Mouse (Mus musculus) olfactory bulb, adult 2 months (tissue): Measurements from ENCODE around the gene Prg2. TPM values are rescaled to one million over a fixed set of nuclear protein-coding genes. Genes with fewer than 3 reads are reported as not detected.

Source experiments
- H3K27ac ChIP-seq: fragments of 200-500 bp; 2 replicates; pipeline ENCODE4 v1.5.1; 2012; ENCODE audit warnings: low read depth, low read length; ENCODE audit not compliant: insufficient read depth
- H3K4me1 ChIP-seq: fragments of 200-500 bp; 2 replicates; pipeline ENCODE4 v1.6.1; 2012; ENCODE audit warnings: low read length; ENCODE audit not compliant: control insufficient read depth, insufficient read depth
- H3K4me3 ChIP-seq: fragments of 200-500 bp; 2 replicates; pipeline ENCODE4 v1.5.1; 2012; ENCODE audit warnings: mild to moderate bottlenecking, low read depth, low read length, moderate library complexity; ENCODE audit not compliant: insufficient read depth
- CTCF ChIP-seq: fragments of 200-500 bp; IDR thresholded peaks from 2 replicates; pipeline ENCODE4 v1.5.1; 2012; ENCODE audit warnings: low read depth, mild to moderate bottlenecking, low read length, moderate library complexity; ENCODE audit not compliant: insufficient read depth
- POLR2A ChIP-seq: fragments of 200-500 bp; IDR thresholded peaks from 2 replicates; pipeline ENCODE4 v1.6.1; 2012; ENCODE audit warnings: mild to moderate bottlenecking, low read depth, low read length, moderate library complexity; ENCODE audit not compliant: insufficient read depth
- WGBS: fragments of 180-500 bp; shearing (Covaris S2); methylation state at CpG from one replicate; pipeline ENCODE4 v1.1.7; 2018; 5-methylcytosine and 5-hydroxymethylcytosine counted together
- polyA plus RNA-seq: library from polyadenylated mRNA; stranded (reverse); fragments of >200 nt; gene quantifications from 2 replicates; pipeline ENCODE4 v1.2.4, GENCODE M21; 2012; ENCODE audit warnings: low replicate concordance; ENCODE audit not compliant: missing spikeins, insufficient read depth, insufficient read length

Prg2 gene
- polyA plus RNA-seq, result not detected in 2 replicates

- no peak for TF ChIP-seq POLR2A
- TF ChIP-seq CTCF, result no peak
- Histone ChIP-seq H3K4me1 (no peaks in the 10 kb centered on the region), H3K27ac (no peak within 1 kb of the TSS), H3K4me3 (no peak within 1 kb of the TSS)
- WGBS, result 50% methylated on average over 1 of the region's 1 CpGs
These were observed at the start of gene Prg2 for GRCm38 (mm10) chr2:84980188-84980587. TSS of gene Prg2 (plus strand) at chr2:84980461.

- WGBS, result 75% methylated on average over 8 of the region's 8 CpGs
- peaks cover 5% of the 10 kb centered on the region; the same call in 1 of the 2 replicates for H3K4me1 ChIP-seq
- no peak overlapping the region for H3K27ac ChIP-seq
- no peak overlapping the region for H3K4me3 ChIP-seq
- TF ChIP-seq CTCF (no peak), POLR2A (no peak)
These were observed 46.1 kb upstream of the Prg2 start for GRCm38 (mm10) chr2:84933992-84934648.

DNA sequence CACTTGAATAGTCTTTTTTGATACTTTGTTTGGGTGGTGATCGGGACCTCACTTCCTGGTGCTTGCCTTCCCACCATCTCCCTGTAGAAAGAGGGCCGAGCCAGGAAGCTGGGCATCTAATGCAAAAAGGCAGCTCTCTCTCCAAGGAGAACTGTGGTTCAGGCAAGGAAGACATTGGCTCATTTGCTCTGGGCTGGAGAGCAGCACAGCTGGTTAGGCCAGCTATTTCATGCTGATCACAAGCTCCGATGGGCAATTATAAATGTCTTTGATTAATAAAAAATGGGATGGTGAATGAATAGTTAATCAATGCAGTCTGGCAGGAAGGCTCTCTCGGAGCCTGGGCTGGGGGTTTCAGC, 45.6 kb upstream of the Prg2 start:
- 59% methylated on average over 4 of the region's 4 CpGs for WGBS
- no peak for TF ChIP-seq CTCF
- no peak for TF ChIP-seq POLR2A
- Histone ChIP-seq H3K4me3 (no peak overlapping the region), H3K4me1 (peaks cover 5% of the 10 kb centered on the region; the same call in 1 of the 2 replicates), H3K27ac (no peak overlapping the region)

GRCm38 (mm10) chr2:84935065-84935464, 45.2 kb upstream of the Prg2 start:
- TF ChIP-seq POLR2A (no peak), CTCF (no peak)
- no peak overlapping the region for H3K4me3 ChIP-seq
- peaks cover 5% of the 10 kb centered on the region; the same call in 1 of the 2 replicates for H3K4me1 ChIP-seq
- no peak overlapping the region for H3K27ac ChIP-seq
- 70% methylated on average over 5 of the region's 5 CpGs for WGBS

DNA sequence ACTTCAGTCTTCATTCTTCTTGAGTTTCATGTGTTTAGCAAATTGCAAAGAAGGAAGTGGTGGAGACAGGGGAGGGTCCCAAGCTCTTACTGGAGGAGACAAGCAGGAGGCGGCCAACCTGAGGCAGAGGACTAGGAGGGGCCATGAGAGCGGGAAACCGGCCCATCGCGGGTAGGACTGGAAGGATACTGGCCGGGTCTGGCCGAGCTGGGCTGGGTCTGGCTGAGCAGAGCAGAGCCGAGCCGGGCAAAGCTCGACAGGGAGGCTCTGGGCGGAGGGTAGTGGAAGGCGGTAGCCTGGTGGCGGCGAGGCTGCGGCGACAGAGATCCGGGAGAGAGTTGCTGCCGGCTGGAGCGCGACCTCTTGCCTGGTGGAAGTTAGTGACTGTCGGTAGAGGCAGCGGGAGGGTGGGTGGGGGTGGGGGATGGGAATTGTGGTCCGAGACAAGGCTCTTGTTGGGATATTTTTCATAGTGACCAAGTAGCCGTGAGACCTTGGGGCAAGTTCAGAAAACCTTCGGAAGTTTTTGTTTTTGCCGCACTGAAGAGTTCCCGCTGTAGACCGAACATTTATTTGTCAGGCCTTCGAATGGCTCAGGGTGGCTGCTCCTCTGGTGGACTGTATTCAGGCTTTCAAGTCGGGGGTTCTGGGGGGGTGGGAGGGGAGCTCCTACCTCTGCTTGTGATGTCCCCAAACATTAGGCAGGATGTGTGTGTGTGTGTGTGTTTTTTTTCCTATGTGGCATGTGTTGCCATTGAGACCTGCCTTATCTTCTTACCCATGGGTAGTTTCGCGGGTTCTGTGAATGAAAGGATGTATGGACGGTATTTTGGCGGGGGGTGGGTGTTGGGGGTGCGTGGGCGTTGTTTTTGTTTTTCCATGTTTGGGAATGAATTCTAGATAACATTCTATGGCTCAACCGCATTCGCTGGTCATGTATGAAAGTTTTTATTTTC, 43.5 kb upstream of the Prg2 start, which contains the start of gene Slc43a3:
TSS of gene Slc43a3 (plus strand) at position 106 of the 956 bp plus-strand sequence.
- no peak for TF ChIP-seq CTCF
- TF ChIP-seq POLR2A, result no peak
- Histone ChIP-seq H3K4me3 (peak within 1 kb of the TSS; percentile 25; the same call in 1 of the 2 replicates), H3K27ac (no peak within 1 kb of the TSS), H3K4me1 (peaks cover 5% of the 10 kb centered on the region; the same call in 1 of the 2 replicates)
- WGBS, result 26% methylated on average over 38 of the region's 38 CpGs

GRCm38 (mm10) chr2:84937491-84938150, 42.6 kb upstream of the Prg2 start:
- 53% methylated on average over 3 of the region's 3 CpGs for WGBS
- Histone ChIP-seq H3K4me3 (no peak overlapping the region), H3K4me1 (peaks cover 5% of the 10 kb centered on the region; the same call in 1 of the 2 replicates), H3K27ac (no peak overlapping the region)
- TF ChIP-seq POLR2A (no peak), CTCF (no peak)

DNA sequence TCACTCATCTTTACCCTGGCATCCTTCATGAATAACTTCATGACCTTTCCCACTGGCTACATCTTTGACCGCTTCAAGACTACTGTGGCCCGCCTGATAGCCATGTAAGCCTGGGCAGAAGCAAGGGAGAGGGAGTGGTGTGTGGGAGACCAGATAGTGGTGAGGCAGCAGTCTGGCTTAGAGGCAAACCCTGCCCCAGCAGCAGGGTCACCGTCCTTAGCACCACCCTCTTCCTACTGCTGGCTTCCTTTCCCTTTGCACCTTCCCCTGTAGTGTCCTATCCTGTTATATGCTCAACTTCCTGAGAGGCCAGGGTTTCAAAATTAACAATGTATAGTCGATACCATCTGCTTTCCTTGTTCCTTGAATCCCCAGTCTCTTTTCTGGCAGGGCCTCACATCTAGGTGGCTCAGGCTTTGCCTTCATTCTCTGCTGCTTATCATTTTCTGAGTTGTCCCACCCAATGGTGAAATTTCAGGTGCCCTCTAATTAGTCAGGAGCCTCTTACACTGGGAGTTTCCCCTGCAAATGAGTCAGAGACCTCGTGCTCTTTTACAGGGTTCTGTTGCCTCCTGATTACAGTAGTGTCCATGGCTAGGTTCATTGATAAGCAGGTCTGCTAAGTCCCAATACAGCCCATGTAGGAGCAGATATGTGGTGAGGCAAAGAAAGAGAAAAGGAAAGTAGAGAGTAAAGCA, 41.9 kb upstream of the Prg2 start:
- Histone ChIP-seq H3K27ac (no peak overlapping the region), H3K4me3 (no peak overlapping the region), H3K4me1 (peaks cover 5% of the 10 kb centered on the region; the same call in 1 of the 2 replicates)
- no peak for TF ChIP-seq CTCF
- no peak for TF ChIP-seq POLR2A
- WGBS, result 88% methylated on average over 5 of the region's 5 CpGs

GRCm38 (mm10) chr2:84939306-84939705, 41.0 kb upstream of the Prg2 start:
- Histone ChIP-seq H3K4me1 (peaks cover 5% of the 10 kb centered on the region; the same call in 1 of the 2 replicates), H3K4me3 (no peak overlapping the region), H3K27ac (no peak overlapping the region)
- TF ChIP-seq CTCF (no peak), POLR2A (no peak)
- 92% methylated on average over 3 of the region's 3 CpGs for WGBS
